Mouse (Mus musculus) CD8-positive naive resting alpha-beta T cell, adult 2 months (primary cell): ENCODE measurements at regions not wholly inside any gene's neighbourhood (a gene's known extent, or its start where the extent isn't known, plus 50 kb on each side); places are given as distances from the start of the nearest gene placed in this dataset.
A peak's percentile ranks its signal among the peaks of the same experiment; 100 is the strongest.

Source experiments
- DNase-seq, 2 experiments: peaks; one replicate each; pipeline ENCODE4 v3.0.0; 2022; ENCODE audit warnings: low read depth in 2 of 2, low spot score in 2 of 2

DNA sequence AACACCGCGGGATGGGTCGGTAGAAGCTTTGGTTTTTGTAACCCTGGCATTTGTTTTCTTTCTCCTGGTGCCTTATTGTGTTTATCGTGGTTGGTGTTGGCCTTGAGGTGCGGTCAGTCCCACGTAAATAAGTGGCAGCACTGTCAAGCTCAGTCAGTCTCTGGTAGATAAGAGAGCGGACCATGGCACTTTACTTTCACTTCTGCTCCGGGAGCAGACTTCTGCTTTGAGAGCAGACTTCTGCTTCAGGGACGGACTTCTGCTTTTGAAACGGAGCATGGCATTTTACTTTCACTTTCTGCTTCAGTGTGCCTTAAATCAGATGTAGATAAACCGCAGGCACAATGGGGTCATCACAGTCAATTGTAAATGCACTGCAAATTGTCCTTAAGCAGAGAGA lies 54.3 kb upstream of the Ccdc66 start:
- DNase-seq = peak in 1 of 2 experiments; percentile 14

DNA sequence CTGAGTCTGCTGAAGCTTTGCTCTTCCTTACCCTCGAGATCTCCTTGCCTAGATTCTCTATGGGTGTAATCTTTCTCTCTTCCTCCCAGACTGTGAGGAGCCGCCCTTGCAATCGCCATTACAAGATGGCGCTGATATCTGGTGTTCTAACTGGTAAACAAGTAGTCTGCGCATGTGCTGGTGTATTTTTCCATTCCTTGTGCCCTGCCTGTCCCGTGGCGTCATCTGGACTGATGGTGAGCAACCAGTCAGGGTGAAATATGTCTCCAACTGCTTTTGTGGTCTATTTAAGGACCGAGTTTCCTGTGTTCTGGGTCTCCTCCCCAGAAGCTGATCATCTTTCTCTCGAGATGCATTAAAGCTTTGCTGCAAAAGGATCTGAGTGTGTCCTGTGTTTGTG lies 53.7 kb upstream of the Ccdc66 start:
- DNase-seq = peak in 1 of 2 experiments; percentile 32

DNA sequence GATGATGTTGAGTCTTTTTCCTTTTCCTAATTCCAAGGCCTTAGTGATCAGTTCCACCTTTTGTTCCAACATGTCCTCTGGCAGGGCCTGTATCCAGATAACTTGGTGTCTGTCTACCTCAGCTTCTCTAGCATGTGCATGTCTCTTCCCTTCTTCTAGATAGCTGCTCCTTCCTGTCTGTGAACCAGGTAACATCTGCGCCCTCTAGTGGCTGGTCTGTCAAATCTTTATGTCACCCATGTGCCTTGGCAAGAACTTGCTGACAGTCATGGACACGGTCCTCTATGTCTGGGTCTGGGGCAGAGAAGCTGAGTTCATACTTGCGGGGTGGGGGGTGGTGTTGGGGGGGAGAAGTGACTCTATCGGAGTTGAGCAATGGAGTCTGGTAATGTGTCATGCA lies 52.2 kb upstream of the Ccdc66 start:
- peak; percentile 36 to 70 for DNase-seq

DNA sequence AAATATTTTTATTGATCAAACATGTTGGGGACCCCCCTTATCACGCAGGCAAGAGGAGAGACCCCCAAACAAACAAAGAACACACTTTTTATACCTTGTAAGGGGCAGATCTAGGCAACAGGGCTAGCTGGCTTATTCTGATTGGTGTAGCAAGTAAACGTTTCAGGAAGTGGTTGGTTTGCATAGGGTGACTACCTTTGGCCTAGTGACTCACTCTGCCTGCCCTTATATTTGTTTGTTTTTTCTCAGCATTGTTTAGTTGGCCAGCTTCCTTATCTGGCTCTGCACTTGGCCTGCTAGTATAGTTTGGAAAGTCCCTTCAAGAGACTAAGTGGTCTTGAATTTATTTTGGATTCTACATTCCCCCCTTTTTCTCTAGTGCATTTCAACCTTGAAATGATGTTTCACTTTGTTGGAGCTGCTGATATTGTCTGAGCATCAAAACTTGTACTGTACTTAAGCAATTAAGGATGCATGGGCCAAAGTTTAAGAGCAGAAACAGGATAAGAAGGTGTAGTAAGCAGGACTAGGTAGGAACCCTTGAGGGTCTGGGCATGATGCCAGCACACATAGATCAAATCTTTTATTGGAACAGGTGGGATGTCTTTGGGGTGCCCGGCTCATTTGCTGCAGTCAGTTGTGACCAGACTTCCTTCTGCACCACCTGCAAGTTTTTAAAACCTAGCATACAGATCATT lies 50.7 kb upstream of the Ccdc66 start:
- DNase-seq = no peak
